Mouse (Mus musculus): Measurements from ENCODE around the gene Ufd1. TPM values are rescaled to one million over a fixed set of nuclear protein-coding genes. Genes with fewer than 3 reads are reported as not detected.
"Not testable (repeated sequence)": the region's sequence is repeated elsewhere in the genome, so short reads cannot be mapped to it uniquely, and the experiment has no call there.

Ufd1 gene
- polyA plus RNA-seq, 1 experiment from 2014 or later = 110 TPM

DNA sequence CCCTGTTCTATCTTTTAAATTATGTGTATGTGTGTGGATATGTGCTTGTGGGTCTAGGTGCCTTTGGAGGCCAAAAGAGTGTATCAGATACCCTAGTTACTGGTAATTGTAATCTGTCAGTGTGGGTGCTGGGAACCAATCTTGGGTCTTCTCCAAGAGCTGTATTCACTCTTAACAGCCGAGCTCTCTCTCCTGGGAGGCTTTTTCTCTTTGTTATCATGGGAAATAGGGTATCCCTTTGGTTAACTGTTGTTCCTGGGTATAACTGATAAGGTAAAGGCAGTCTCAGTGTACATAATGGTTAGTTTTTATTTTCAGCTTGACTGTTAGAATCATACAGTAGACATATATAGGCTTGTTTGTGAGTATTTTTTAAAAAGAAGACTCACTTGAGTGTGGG, 10.8 kb downstream of the Ufd1 start:
- WGBS = 91% methylated on average over 1 of the region's 1 CpGs
- Histone ChIP-seq H3K4me3 (no peak overlapping the region), H3K9ac (no peak overlapping the region), H3K36me3 (peaks cover 97% of the 10 kb centered on the region), H3K27ac (replicated peaks) (no peak overlapping the region), H3K27me3 (no peaks in the 10 kb centered on the region), H3K4me2 (no peak overlapping the region), H3K9me3 (no peaks in the 10 kb centered on the region), H3K4me1 (replicated peaks) (no peaks in the 10 kb centered on the region)
- ATAC-seq (ENCODE audit: low read depth) = no peak

DNA sequence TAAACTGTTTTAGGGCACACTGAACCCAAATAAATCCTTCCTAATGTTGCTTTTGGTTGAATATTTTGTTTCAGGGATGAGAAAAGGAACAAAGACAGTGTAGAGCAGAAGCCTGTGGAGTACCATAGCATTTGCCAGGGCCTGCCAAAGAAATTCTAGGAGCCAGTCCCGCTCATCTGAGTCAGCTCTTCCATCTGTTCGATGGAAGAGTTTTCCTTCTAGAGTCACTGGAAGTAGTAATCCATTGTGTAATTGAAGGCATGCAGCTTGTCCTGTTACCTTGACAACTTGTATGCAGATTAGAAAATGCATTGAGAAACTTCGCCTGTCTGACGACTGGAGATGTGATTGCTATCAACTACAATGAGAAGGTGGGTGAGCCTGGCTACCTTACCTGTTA, 11.3 kb downstream of the Ufd1 start:
- no peak overlapping the region for H3K4me3 ChIP-seq
- no peaks in the 10 kb centered on the region for H3K4me1 ChIP-seq (replicated peaks)
- no peak for ATAC-seq (ENCODE audit: low read depth)
- H3K27ac ChIP-seq (replicated peaks) = no peak overlapping the region
- H3K27me3 ChIP-seq = no peaks in the 10 kb centered on the region
- no peak overlapping the region for H3K9ac ChIP-seq
- no peaks in the 10 kb centered on the region for H3K9me3 ChIP-seq
- no peak overlapping the region for H3K4me2 ChIP-seq
- peaks cover 98% of the 10 kb centered on the region for H3K36me3 ChIP-seq
- 64% methylated on average over 4 of the region's 4 CpGs for WGBS

DNA sequence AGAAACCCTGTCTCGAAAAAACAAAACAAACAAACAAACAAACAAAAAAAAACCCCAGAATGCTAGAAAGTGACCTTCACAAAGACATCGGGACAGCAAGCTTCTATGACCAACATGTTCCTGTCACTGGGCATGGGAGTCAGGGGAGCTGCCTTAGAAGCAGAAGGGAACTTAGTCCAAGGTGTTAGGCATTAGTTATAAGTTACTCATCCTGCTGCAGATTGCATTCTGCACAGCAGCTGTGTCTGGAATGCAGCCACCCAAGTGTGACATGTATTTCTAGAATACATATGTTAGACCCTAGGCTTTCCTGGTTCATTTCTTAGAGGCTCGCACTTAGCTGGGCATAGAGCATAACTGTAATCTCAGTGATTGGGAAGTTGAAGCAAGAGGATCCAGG, 17.1 kb downstream of the Ufd1 start:
- no peak overlapping the region for H3K4me3 ChIP-seq
- no peaks in the 10 kb centered on the region for H3K9me3 ChIP-seq
- no peaks in the 10 kb centered on the region for H3K4me1 ChIP-seq (replicated peaks)
- no peaks in the 10 kb centered on the region for H3K27me3 ChIP-seq
- H3K9ac ChIP-seq = no peak overlapping the region
- no peak overlapping the region for H3K27ac ChIP-seq (replicated peaks)
- peaks cover 96% of the 10 kb centered on the region for H3K36me3 ChIP-seq
- no peak overlapping the region for H3K4me2 ChIP-seq
- no peak for ATAC-seq (ENCODE audit: low read depth)
- WGBS = 96% methylated on average over 3 of the region's 3 CpGs

DNA sequence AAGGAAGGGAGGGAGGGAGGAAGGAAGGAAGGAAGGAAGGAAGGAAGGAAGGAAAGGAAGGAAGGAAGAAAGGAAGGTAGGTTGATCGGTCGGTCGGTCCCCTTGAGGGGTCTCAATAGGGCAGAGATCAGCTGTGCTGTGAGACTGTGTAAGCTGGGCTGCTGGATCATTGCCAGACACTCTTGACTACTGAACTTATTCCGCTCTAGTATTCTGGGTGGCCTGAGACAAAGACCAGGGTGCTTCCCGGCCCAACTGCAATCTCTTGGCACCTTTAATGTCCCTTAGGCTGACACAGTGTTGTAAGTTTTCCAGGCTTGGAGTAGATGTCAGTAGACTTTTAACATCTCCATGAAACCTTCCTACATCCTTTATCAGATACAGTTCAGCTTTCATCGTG, 17.5 kb downstream of the Ufd1 start:
- H3K27me3 ChIP-seq = no peaks in the 10 kb centered on the region
- 89% methylated on average over 6 of the region's 6 CpGs for WGBS
- no peak overlapping the region for H3K4me2 ChIP-seq
- peaks cover 96% of the 10 kb centered on the region for H3K36me3 ChIP-seq
- no peak overlapping the region for H3K9ac ChIP-seq
- no peak overlapping the region for H3K4me3 ChIP-seq
- H3K9me3 ChIP-seq = no peaks in the 10 kb centered on the region
- no peaks in the 10 kb centered on the region for H3K4me1 ChIP-seq (replicated peaks)
- H3K27ac ChIP-seq (replicated peaks) = no peak overlapping the region
- no peak for ATAC-seq (ENCODE audit: low read depth)

DNA sequence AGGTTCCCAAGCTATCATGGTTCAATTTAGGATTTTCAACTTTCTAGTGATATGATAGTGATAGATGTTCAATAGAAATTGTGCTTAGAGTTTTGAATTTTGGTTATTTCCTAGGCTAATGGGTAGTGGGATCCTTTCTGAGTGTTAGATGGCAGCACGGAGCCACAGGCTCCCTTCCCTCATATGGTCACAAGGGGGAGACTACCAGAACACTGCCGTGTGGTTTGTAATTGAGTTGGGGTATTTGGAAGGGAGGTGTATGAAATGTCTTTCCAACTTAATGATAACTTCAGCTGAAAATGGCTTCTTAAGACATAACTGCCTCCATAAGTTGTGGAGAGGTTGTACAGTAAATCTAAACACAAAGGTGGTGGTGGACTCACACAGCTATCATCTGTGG, 21.9 kb downstream of the Ufd1 start:
- Histone ChIP-seq H3K4me2 (no peak overlapping the region), H3K4me1 (replicated peaks) (peaks cover 12% of the 10 kb centered on the region), H3K27me3 (no peaks in the 10 kb centered on the region), H3K27ac (replicated peaks) (no peak overlapping the region), H3K9me3 (no peaks in the 10 kb centered on the region), H3K9ac (no peak overlapping the region), H3K36me3 (peaks cover 69% of the 10 kb centered on the region), H3K4me3 (no peak overlapping the region)
- ATAC-seq (ENCODE audit: low read depth) = no peak
- WGBS = 73% methylated on average over 2 of the region's 2 CpGs

DNA sequence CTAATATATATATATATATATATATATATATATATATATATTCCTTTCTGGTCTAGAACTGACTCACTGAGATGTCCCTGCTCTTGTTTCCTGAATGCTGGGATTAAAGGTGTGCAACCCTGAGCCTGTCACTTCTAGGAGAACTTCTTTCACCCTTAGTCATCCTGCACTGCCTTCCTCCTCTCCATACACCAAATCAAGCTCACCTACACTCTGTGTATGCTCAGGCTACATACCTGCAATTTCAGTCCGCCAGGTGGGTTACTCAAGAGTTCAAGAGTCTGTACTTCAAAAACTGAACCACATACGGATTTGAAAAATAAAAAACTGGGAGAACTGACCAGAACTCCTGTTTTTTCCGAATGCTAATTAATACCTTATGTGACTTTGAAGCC, 24.5 kb downstream of the Ufd1 start:
- H3K27ac ChIP-seq (replicated peaks) = no peak overlapping the region
- H3K4me2 ChIP-seq = peak overlapping the region; percentile 72
- WGBS = 33% methylated on average over 3 of the region's 3 CpGs
- ATAC-seq (ENCODE audit: low read depth) = peak; percentile 41
- peak overlapping the region; percentile 80 for H3K4me3 ChIP-seq
- no peaks in the 10 kb centered on the region for H3K27me3 ChIP-seq
- H3K4me1 ChIP-seq (replicated peaks) = peaks cover 12% of the 10 kb centered on the region
- H3K9ac ChIP-seq = no peak overlapping the region
- no peaks in the 10 kb centered on the region for H3K9me3 ChIP-seq
- peaks cover 54% of the 10 kb centered on the region for H3K36me3 ChIP-seq

DNA sequence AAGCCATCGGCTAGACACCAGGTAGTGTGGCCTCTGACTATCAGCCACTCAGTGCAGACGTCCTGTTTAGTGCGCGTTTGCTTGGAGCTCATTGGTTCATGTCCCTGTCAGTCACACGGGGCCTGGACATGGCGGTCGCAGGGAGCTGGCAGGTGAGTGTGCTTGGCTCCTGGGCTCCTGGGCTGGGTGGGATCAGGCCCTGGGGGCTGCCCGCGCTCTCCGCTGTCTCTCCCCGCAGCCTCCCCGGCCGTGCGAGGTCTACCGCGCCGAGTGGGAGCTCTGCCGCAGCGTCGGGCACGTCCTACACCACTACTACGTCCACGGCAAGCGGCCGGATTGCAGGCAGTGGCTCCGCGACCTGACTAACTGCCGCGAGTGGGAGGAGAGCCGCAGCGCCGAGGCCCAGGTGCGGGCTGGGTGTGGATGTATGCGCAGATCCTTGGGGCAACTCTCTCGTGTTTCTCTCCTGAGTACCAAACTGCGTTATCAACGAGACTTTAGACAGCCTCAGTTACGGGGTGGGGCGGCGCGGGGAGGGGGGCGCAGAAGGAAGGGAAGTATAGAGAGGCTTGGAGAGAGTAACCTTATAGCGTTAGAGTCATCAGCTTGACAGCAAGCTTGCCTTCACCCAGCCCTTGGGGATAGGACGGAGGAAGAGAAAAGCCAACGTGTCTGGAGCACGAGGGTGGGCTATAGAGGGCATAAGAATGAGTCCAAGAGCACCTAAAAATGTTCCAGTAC, 25.1 kb downstream of the Ufd1 start, which contains the start of the genes 2510002D24Rik and Gm28539:
TSS of gene 2510002D24Rik (plus strand) at position 111 of the 741 bp plus-strand sequence.
TSS of gene Gm28539 (plus strand) at position 117 of the 741 bp plus-strand sequence.
- H3K27me3 ChIP-seq = no peaks in the 10 kb centered on the region

DNA sequence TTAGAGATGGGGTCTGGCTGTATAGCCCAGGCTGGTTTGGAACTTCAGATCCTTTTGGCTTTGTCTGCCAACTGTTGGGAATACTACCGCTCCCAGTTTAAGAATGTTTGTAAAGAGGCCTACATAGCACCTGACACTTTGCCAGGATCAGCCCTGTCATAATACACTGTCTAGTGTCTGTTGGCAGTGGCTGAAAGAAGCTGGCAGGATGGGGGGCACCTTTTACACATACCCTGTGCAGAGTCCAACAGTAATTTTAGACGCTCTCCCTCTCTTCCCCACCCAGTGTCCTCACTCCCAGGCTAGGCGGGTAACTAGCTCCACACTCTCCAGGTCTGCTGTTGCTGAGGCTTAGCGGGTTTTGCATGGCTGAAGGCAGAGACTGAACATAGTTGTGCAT, 26.8 kb downstream of the Ufd1 start:
- H3K9me3 ChIP-seq = no peaks in the 10 kb centered on the region
- H3K4me2 ChIP-seq = no peak overlapping the region
- H3K27ac ChIP-seq (replicated peaks) = no peak overlapping the region
- peaks cover 12% of the 10 kb centered on the region for H3K4me1 ChIP-seq (replicated peaks)
- no peak overlapping the region for H3K9ac ChIP-seq
- H3K27me3 ChIP-seq = no peaks in the 10 kb centered on the region
- H3K4me3 ChIP-seq = no peak overlapping the region
- no peak for ATAC-seq (ENCODE audit: low read depth)
- H3K36me3 ChIP-seq = peaks cover 33% of the 10 kb centered on the region
- WGBS = 97% methylated on average over 4 of the region's 4 CpGs

More for the DNA sequence above, 25.1 kb downstream of the Ufd1 start, which contains the start of the genes 2510002D24Rik and Gm28539:
- ATAC-seq (ENCODE audit: low read depth) = peak; percentile 97
- H3K4me1 ChIP-seq (replicated peaks) = peaks cover 12% of the 10 kb centered on the region
- 2% methylated on average over 46 of the region's 46 CpGs for WGBS
- H3K27ac ChIP-seq (replicated peaks) = peak within 1 kb of the TSS; percentile 72
- H3K9ac ChIP-seq = peak within 1 kb of the TSS; percentile 88
- no peaks in the 10 kb centered on the region for H3K9me3 ChIP-seq
- H3K36me3 ChIP-seq = peaks cover 48% of the 10 kb centered on the region
- H3K4me2 ChIP-seq = peak within 1 kb of the TSS; percentile 72
- peak within 1 kb of the TSS; percentile 80 for H3K4me3 ChIP-seq

DNA sequence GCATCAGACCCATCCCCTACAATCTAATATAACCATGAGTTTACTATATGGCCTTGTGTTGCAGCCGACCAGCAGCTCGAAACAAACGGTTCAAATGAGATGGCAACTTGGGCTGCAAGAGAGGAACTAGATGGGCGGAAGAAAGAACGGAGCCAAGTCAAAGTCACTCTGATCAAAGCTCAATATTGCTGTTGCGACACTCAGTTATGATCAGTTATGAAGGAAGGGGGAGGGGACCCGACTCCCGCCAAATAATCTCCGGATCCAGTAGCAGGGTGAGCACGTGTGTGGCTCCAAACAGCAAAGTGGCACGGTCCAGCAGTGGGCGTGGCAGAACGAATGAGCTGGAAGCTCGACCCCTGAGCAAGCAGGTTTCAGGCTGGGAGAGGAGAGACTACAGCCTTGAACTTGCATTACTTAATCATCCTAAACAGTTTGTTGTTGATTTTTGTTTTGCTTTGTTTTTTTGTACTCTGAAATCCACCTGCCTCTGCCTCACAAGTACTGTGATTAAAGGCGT, 34.8 kb downstream of the Ufd1 start:
- Histone ChIP-seq H3K27ac (replicated peaks) (no peak overlapping the region), H3K4me2 (no peak overlapping the region), H3K9me3 (no peaks in the 10 kb centered on the region), H3K27me3 (no peaks in the 10 kb centered on the region), H3K4me1 (replicated peaks) (no peaks in the 10 kb centered on the region), H3K9ac (no peak overlapping the region), H3K36me3 (no peaks in the 10 kb centered on the region), H3K4me3 (no peak overlapping the region)
- whole genome bisulfite sequencing = 87% methylated on average over 15 of the region's 15 CpGs
- no peak for ATAC-seq (ENCODE audit: low read depth)

DNA sequence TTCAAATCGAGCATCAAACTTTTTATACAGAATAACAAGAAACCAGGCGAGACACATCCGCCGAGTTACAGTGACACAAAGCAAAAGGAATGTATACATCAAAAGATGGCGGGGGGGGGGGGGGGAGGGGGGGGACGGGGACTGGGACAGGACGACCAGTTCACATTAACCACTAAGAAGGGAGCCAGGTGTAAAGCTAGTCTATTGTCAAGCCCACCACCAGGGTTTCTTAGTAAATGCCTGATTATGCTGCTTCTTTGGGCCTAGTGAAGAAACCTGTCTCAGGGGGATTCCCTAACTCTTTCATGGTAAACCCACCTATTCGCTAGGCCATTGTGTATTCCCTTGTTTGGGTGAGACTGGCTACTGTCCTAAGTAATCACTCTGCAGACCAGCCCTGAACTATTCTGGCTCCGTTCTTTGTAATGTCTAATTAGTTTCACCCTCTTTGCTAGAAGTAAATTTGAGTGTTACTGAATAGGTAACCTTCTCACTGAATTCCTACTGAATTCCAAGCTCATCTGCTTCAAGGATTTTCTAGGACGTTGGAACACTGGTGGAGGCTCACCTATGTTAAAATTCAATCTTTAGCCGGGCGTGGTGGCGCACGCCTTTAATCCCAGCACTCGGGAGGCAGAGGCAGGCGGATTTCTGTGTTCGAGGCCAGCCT, 38.1 kb downstream of the Ufd1 start:
- not testable (repeated sequence) for H3K27me3 ChIP-seq; H3K4me3 ChIP-seq; H3K9ac ChIP-seq; H3K4me2 ChIP-seq; H3K27ac ChIP-seq (replicated peaks); H3K36me3 ChIP-seq; H3K9me3 ChIP-seq; H3K4me1 ChIP-seq (replicated peaks); ATAC-seq (ENCODE audit: low read depth)
- WGBS = 85% methylated on average over 16 of the region's 17 CpGs

DNA sequence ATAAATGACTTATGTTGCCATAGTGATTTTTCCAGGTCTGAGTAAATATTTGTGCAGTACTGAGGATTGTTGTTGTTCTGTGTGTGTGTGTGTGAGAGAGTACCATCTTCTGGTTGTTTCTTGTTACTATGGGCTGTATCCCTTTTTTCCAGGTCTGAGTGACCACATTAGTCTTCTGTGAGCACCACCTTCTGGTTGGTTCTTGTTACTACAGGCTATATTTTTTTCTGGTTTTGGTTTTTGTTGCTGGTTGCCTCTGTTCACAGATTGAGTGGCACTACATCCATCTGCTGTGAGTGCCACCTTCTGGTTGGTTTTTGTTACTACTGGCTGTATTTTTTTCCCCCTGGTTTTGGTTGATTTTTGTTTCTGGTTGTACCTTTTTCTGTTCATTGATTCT, 47.0 kb downstream of the Ufd1 start:
- Histone ChIP-seq H3K36me3 (no peaks in the 10 kb centered on the region), H3K4me1 (replicated peaks) (no peaks in the 10 kb centered on the region)
- ATAC-seq (ENCODE audit: low read depth) = no peak

DNA sequence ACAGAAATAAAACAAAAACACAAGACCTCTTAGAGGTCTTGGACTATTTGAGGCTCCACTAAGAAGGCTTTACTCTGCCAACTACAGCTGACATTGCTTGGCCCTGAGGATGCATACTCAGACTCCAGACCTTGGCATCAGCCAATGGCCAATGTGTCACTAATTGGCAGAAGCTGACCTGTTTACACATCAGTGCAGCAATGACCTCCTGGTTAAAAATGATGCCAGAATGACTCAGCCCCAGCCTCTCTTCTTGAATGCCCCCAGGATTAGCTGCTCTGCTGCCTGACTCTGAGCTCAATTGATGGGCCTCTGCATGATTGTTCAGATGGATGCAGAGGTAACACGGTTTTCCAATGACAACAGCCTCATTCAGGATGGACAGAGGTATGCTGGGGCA, 48.6 kb downstream of the Ufd1 start:
- Histone ChIP-seq H3K4me1 (replicated peaks) (no peaks in the 10 kb centered on the region), H3K9ac (no peak overlapping the region), H3K27ac (replicated peaks) (no peak overlapping the region), H3K9me3 (no peaks in the 10 kb centered on the region), H3K4me2 (no peak overlapping the region), H3K27me3 (no peaks in the 10 kb centered on the region), H3K36me3 (no peaks in the 10 kb centered on the region), H3K4me3 (no peak overlapping the region)
- 71% methylated on average over 1 of the region's 1 CpGs for WGBS
- ATAC-seq (ENCODE audit: low read depth) = no peak

More for the DNA sequence above, 47.0 kb downstream of the Ufd1 start:
- no peaks in the 10 kb centered on the region for H3K9me3 ChIP-seq
- H3K27ac ChIP-seq (replicated peaks) = no peak overlapping the region
- H3K4me3 ChIP-seq = no peak overlapping the region
- no peak overlapping the region for H3K4me2 ChIP-seq
- no peak overlapping the region for H3K9ac ChIP-seq
- H3K27me3 ChIP-seq = no peaks in the 10 kb centered on the region

Measured in neural tube, embryonic 13.5 days (tissue).